Mouse (Mus musculus) neutrophil, adult 5-6 weeks (primary cell): ENCODE measurements at regions not wholly inside any gene's neighbourhood (a gene's known extent, or its start where the extent isn't known, plus 50 kb on each side); places are given as distances from the start of the nearest gene placed in this dataset.

ENCODE experiments used
- ATAC-seq: fragments of 151-379, 151-347 bp; 2 replicates; pipeline ENCODE4 v1.8.0; 2017; ENCODE audit warnings: mild to moderate bottlenecking, moderate TSS enrichment; ENCODE audit not compliant: insufficient number of reproducible peaks, poor library complexity, low FRiP score, severe bottlenecking; ENCODE audit errors: extremely low read depth

DNA sequence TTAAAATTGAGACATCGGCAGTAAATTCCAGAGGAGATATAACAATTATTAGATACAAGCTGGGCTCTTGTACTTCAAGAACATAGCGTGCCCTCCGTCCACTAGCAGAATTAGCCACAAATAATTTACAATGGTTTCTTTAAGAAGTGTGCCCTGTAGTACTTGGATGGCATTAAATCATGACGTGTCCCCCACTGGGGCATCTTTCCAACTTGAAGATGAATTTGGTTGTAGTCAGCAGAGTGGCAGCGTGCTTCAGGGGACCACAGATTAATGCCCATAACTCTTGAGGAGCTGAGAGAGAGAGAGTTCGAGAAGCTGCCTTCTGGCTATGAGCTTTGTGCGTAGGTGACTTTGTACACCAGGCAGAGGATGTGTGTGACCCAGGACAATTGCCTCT lies 172.7 kb downstream of the Snx10 start:
- ATAC-seq = no peak

DNA sequence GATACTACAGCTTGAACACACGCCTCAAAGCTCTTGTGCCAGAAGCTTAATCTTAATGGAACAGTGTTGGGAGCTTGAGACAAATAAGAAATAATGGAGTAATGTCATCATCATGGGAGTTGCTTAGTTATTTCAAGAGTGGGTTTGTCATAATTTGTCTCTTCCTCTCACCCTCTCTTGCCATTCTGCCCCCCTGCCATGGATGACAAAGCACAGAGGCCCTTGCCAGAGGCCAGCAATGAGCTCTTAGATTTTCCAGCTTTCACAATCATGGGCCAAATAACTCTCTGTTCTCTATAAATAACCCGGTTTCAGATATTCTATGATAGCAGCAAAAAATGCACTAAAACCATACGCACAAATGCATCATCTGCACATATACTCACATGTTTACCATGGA lies 174.1 kb downstream of the Snx10 start:
- ATAC-seq = no peak

DNA sequence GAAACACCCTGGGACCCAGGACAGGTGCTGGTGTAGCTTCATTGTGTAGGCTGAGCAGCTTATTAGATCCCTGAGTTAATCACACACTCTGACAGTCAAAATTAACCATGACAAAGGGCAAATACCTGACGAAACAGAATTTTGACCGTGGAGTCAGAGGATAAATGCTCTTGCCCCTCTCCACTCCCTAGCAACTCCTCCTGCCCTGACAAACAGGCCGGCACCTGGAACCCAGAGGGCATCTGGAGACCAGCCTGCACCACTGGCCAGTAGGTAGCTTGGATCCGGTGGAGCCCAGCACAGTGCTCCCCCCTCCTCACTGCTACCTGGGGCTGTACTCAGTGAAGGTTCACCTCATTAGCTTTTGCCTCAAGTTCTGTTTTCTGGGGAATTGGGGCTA lies 174.5 kb downstream of the Snx10 start:
- no peak for ATAC-seq

DNA sequence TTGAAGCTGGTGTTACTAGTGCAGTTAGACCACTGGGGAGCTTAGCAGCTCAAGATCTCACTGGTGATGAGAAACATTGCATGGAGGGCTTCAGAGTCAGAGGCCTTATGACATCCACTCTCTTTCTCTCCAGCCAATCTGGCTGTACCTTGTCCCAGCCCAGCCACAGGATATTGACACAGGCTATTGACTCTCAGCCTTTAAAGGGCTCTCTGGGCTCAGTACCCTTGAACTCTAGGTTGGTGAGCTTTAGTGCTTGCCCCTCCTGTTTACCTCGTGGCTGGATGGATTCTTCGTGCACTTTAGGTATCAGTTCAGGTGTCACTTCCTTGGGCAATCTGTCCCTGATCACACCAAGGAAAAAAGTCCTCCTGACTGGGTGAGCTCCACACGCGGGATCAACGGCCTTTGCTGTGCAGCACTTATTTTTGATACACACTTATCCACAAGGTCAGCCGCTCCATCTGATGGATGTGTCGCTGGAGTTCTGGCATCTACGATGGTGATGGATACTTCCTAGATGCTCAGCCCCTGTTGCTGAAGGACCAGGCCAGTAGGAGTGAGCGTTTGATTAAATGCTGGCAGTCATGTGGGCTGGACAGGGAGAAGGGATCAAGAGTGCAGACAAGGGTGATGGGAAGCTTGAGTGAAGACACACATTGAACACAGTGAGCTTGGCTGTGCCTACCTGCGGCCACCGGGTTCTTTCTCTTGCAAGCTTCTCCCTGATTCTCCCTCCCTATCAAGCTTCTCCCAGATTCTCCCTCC lies 177.7 kb downstream of the Snx10 start:
- ATAC-seq = no peak

DNA sequence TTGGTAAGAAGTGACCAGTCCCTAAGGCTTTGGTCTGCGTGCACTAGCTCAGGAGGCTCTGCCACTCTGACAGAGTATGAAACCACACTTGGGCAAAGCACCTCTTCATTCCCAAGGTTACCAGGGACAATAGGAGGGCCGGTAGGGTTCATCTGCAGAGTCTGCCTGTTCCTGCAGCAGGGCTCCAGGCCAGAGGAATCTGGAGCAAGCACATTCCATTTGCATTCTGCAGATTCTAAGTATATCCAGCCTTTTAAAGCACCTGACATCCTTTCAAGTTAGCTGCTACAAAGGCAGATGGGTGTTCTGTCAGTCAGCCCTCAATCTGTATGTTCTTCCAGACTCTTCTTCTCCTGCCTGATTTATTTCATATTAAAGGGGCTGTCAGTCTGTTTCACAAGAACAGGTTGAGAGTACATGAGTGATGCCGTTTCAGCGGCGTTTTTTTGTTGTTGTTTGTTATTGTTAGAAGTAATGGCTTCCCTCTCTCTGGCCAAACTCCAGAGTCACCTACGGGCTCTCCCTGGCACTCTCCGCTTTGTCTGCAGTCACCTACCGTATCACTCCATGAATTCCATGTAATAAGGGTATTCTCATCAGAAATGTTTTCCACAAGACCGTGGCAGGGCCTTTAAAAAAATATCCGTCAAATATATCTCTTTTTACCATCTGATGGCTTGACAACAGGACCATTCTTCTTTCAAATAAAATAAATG lies 178.9 kb downstream of the Snx10 start:
- no peak for ATAC-seq

DNA sequence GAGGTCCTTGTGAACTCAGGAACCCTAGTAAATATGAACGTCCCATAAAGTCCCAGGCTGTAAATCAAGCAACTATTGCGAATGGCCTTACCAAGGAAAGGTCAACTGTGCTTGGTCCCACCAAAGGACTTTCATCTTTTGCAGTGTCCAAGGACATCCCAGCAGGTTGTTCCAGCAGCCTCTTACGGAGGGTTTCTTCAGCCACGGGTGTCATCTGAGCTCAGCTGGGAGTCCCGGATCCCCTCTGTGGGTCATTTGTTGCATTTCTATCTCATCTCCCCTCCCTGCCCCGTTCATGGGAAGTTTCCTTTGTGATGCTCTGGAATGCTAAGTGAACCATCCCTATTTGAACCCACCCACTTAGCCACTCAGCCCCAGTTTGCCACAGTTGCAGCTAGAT lies 184.3 kb downstream of the Snx10 start:
- no peak for ATAC-seq

DNA sequence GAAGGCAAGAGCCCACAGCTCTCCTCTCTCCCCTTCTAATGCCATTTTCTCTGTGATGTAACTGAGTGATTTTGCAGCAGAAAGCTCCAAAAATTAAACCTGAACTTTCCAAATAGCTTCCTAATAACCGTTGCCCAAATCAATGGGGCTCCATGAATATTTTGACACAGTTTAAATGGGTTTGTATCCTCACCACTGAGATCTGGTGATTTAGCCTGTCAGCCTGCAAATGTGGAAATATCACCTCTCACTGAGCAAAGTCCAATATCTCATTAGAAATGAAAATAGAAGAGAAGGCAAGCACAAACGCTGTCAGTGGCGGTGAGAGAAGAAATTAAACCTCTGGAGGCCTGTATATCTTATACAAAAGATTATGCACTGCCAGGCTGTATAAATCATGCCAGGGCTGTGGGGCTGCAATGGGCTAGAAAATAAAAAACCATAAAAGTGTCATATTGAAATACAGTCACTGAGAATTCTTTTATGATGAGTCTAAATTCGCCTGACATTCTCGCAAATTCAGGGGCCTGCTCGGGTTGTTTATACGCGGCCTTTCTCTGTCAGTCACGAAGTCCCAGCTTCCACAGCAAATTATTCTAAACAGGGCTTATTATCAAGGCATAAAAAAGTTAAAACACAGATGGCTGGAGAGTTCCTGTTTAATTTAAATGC lies 185.1 kb downstream of the Snx10 start:
- no peak for ATAC-seq

DNA sequence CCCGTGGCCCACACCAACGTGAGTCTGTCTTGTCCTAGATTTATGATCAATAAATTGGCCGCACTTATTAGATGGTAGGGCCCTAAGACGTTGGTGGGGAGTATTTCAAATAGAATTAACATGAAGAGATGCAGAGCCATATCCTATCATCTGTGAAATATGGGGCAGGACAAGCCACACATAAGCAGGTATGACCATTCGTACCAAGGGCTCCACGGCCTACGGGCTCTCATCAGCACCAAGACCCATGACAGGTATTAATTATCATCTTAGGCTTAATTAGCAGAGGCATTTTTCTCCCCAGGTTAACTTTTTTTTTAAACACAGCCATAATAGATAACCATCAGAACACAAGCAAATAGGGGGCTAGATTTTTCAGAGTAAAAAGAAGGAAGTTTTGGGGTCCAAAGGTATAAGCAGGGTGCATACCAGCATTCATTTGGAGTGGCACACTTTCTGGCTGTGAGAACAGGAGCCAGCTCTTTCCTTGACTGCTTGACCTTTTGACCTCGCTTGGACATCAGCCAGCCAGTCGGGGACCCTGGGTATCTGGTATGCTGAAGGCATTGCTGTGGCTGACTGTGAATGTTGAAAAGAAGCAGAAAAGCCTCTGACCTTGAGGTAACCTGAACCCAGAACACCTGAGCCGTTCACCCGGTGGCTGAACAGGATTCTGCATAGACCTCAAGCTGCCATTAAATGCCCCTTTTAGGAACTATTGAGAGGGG lies 185.8 kb downstream of the Snx10 start:
- no peak for ATAC-seq

DNA sequence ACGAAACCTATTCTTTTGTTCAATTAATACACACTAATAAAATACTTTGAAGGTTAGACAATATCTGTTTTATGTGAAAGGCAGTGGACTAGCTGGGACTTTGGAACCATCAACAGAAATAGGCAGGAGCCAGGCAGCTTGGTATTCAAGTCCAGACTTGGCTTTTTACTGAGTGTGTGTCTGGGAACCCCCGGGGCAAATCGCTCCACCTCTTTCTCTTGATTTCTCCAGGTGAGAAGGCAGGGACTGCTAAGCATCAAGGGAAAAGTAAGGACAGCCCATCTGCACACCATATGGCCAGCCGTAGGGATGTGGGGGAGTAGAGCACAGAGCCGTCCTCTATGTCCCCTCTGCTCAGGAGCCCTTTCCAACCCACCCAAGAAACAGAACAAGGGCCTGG lies 186.5 kb downstream of the Snx10 start:
- no peak for ATAC-seq

DNA sequence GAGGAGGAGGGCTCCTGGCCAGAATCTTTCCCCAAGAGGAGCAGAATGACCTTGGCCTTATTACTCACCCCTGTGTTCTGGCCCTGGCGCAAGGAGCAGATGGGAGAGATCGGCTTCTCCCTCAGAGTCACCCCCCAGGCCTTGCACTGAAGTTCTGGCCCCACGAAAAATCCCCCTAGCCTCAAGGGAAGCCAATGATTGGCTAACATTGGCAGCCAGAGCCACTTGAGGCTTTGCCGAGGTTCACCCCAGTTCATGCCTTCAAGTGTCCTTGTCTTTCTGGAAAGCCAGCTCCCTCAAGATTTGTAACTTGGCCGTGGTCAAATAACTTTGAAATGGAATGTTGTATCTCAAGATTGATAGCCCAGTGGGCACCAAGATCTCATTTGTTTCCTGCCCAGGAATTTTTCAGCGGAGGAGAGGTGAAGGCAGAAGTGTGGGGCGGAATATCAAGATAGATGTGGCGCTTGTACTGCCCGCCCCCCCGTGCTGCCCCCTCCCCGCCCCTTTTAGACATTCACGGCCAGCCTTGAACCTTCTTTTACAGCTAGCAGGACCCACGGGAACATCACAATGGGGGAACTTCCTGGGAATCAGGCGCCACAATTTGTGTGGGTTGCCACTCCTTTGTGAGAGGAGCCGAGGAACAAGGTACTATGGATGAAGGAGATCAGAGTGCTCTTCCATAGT lies 187.4 kb downstream of the Snx10 start:
- no peak for ATAC-seq

DNA sequence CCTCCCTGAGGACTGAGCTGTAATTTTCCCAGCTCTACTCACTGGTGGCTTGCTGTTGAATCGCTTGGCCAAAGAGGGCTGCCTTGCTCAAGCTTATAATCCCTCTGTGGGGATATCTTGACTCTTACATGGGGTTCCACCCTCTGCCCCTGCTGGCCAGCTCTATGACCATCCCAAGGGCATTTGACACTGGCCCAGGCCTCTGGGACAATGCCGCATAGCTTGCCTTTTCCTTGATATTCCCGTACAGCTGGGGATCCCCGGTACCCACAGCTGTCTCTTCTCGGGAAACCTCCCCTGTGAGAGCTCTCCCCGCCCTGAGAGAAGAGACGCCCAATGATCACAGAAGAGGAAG lies 187.9 kb downstream of the Snx10 start:
- ATAC-seq = no peak

DNA sequence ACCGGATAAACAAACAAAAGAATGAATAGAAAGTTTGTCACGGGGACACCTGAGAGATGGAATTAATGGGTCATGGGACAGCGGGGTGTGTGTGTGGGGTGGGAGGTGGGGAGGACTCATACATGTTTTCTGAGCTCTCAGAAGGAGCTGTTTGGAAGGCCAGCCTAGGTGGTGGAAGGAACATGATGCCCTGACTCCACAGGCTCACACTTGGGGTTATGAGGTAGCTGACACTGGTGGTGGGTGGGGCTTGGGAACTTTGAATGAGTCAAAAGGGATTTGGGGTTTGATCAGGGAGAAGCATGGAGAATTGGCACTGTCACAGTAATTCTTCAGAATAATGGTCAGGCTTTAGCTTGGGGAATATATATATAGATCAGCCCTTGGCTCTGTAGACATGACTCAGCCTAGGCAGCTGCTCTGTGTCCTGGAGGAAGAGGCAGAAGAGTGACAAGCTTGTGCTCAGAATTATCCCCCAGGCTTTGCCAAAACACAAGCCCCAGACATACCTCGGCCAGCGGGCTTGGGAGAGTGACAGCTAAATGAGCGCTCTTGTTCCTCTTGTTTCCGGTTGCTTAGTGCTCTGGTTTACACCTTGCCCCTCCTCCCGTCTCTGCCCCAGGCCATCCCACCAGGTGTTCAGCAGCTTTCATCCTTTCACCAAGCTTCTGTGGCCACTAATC lies 191.6 kb downstream of the Snx10 start:
- no peak for ATAC-seq

DNA sequence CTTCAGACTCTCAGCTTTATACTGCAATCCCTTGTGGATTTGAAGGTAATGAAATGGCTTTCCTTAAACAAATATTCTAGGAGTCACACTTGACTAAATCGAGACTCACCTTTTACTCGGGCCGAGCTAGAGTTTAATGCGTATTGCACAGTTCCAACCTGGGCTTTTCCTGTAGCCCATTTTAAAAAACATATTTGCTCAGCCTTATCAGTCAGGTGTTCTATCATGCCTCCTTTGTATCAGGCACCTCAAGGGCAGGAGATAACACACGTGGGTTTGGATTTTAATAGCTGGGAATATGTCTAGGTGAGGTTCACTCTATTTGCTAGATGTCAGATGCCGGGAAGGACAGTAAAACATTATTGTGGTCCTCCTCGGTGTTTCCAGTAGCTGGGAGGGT lies 193.7 kb downstream of the Snx10 start:
- ATAC-seq = no peak

DNA sequence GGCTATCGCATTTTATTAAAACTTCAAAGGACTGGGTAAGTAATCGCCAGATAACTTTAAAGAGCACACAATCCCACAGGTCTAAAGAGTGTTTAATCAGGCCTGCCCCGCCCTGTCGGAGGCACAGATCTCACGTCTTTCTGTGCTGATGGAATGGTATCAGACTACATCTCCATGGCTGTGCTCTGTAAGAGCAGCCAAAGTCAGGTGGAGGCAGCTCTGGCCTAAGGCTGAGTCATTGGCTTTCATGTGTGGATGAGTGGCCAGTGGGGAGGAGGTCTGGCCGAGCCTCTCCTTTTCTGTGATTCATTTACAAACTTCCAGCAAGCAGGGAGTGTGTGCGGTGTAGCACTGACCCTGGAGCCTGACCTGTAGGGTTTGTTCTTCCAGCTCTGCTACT lies 197.0 kb downstream of the Snx10 start:
- ATAC-seq = no peak

DNA sequence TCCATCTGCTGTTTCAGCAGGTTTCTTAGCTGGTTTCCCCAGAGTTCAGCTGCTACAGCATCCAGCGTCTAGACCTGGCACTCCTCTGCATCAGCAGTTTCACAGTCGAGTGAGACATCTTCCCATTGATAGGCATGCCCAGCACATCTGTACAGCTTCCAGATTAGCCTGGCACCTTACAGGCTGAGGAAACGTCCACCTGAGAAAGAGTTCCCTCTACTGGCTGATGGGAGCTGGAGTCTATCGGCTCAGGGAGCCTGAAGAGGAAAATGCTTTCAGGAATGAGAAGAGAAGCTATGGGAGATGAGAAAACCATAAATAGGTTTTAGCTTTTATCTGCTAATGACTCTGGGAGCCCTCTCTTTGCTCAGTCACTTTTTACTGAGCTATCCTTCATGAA lies 199.4 kb downstream of the Snx10 start:
- ATAC-seq = no peak

DNA sequence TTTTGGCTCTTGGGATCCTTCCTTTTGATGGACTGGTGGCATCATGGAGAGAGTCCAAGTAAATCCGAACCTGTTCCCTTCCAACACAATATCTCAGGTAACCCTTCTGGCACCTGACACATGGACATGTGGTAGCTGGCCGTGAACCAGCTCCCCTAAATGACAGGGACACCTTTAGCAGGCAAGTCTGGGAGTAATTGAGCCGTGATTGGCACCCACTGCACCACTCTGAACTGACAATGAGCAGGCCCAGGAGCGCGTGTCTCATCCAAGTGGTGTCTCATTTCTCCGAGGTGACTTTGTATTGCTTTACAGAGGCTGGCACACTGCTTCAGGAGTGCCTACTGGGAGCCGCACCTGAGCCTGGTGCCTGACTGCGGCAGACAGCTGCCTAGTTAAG lies 203.5 kb downstream of the Snx10 start:
- no peak for ATAC-seq

DNA sequence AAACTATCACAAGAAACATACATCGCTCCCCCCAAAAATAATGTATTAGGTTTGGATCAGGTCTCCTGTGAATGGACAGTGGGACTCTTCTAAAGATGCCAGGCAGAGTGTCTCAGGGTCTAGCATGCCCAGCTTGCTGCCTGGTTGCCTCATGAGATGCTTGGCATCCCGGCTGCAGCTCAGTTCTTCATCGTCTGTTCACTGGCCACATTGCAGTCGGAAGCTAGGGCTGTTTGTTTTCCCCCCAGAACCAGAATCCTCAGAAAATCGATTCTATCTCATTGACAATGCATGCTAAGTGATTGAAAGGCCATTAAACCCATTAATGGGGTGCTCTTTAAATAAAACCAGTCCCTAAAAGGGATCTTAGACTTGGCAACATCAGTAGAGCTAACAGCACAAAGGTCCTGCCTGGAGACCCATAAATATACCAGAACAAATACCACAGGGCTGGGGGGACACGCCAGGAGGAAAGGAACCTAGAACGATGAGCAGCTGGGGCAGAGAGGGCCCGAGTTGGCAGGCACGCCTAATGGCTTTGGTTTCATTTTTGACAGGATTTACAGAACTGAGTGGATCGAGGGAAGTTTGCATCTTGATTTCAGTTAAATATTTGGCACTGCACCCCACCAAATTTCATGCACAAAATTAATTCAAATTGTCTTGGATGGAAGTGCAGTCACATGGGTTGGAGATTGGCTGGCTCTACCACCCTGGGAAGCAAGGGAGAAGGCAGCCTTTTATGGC lies 205.3 kb downstream of the Snx10 start:
- ATAC-seq = no peak
